Mouse (Mus musculus) brain, embryonic 14.5 days (tissue): ENCODE data around the gene Pcsk4.

Source experiments
- CTCF ChIP-seq: fragments of 200-500 bp; IDR thresholded peaks from 2 replicates; pipeline ENCODE4 v1.5.1; 2012; ENCODE audit warnings: inconsistent platforms, mild to moderate bottlenecking, moderate library complexity, borderline replicate concordance; ENCODE audit not compliant: insufficient read depth, insufficient read length; ENCODE audit errors: extremely low read depth
- POLR2A ChIP-seq: fragments of 200-500 bp; IDR thresholded peaks from 2 replicates; pipeline ENCODE4 v1.6.1; 2012; ENCODE audit warnings: mild to moderate bottlenecking, inconsistent platforms, borderline replicate concordance; ENCODE audit not compliant: poor library complexity, insufficient read depth, insufficient read length, severe bottlenecking; ENCODE audit errors: extremely low read depth

DNA sequence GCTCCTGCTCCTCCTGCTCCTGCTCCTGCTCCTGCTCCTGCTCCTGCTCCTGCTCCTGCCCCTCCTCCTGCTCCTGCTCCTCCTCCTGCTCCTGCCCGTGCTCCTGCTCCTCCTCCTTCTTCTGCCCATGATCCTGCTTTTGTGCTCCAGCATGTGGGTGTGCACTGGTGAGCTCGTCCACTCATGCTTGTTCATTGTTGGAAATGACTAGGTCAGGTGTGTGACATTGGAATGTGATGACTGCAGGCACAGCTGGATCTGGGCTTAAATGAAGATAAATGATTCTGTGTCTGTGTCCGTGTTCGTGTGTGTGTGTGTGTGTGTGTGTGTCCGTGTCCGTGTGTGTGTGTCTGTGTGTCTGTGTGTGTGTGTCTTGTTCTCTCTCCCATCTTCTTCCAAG lies 39.1 kb upstream of the Pcsk4 start:
- TF ChIP-seq CTCF (no peak), POLR2A (no peak)
